Mouse (Mus musculus) CH12.LX (cell line): Measurements from ENCODE around the gene Atp5j2. TPM values are rescaled to one million over a fixed set of nuclear protein-coding genes. Genes with fewer than 3 reads are reported as not detected.

Source experiments
- DNase-seq: peaks from one replicate; pipeline ENCODE4 v3.0.0-alpha.2; 2013; ENCODE audit errors: extremely low read depth
- H3K27ac ChIP-seq: 2 replicates; pipeline ENCODE4 v1.5.1; 2012; ENCODE audit warnings: low read depth, mild to moderate bottlenecking, control low read depth, moderate library complexity; ENCODE audit not compliant: insufficient read depth
- H3K27me3 ChIP-seq: replicated peaks from 2 replicates; pipeline ENCODE3; 2012; ENCODE audit warnings: inconsistent platforms
- H3K36me3 ChIP-seq, 2 experiments: replicated peaks in 1 of 2; 2 replicates each; pipeline versions ENCODE3 to v1.6.1; 2012; ENCODE audit warnings: inconsistent platforms in 1 of 2, low read length in 1 of 2, mild to moderate bottlenecking in 1 of 2, mixed read lengths in 1 of 2, moderate library complexity in 1 of 2; ENCODE audit not compliant: control insufficient read depth in 1 of 2, insufficient read depth in 1 of 2
- H3K4me1 ChIP-seq, 2 experiments: 2 replicates each; pipeline ENCODE4 v1.6.1; 2012; ENCODE audit warnings: inconsistent platforms in 1 of 2, moderate library complexity in 1 of 2; ENCODE audit not compliant: insufficient read depth in 2 of 2, control insufficient read depth in 1 of 2
- H3K4me2 ChIP-seq: 2 replicates; pipeline ENCODE4 v1.6.1; 2012; ENCODE audit warnings: low read depth, mild to moderate bottlenecking, control low read depth; ENCODE audit not compliant: poor library complexity, insufficient read depth, severe bottlenecking
- H3K4me3 ChIP-seq, 3 experiments: fragments of 150-350 bp in 1 of 3; sonication (generic) in 1 of 3; replicated peaks in 1 of 3; 2 replicates each; pipeline versions ENCODE3 to v1.5.1; 2011 to 2012; ENCODE audit warnings: low read depth in 2 of 3, low read length in 2 of 3, mild to moderate bottlenecking in 2 of 3, moderate library complexity in 2 of 3, control low read depth in 1 of 3, improper control_type of control experiment in 1 of 3, inconsistent platforms in 1 of 3, mixed read lengths in 1 of 3; ENCODE audit not compliant: poor library complexity in 1 of 3
- H3K79me2 ChIP-seq: replicated peaks from 2 replicates; pipeline ENCODE4 v1.6.1; 2012; ENCODE audit warnings: mild to moderate bottlenecking, moderate library complexity; ENCODE audit not compliant: control insufficient read depth, poor library complexity, insufficient read depth, severe bottlenecking; ENCODE audit errors: extremely low read depth
- H3K9ac ChIP-seq: 2 replicates; pipeline ENCODE4 v1.6.1; 2012; ENCODE audit warnings: low read depth, mild to moderate bottlenecking, control low read depth, moderate library complexity; ENCODE audit not compliant: insufficient read depth
- H3K9me3 ChIP-seq: replicated peaks from 2 replicates; pipeline ENCODE3; 2012; ENCODE audit warnings: low read length, inconsistent platforms, mixed read lengths
- BHLHE40 ChIP-seq: IDR thresholded peaks from 2 replicates; pipeline ENCODE4 v1.6.1; 2011; ENCODE audit warnings: mild to moderate bottlenecking, low read depth, low read length, improper control_type of control experiment
- CHD2 ChIP-seq: IDR thresholded peaks from 2 replicates; pipeline ENCODE4 v1.6.1; 2011; ENCODE audit warnings: low read length, improper control_type of control experiment
- E2F4 ChIP-seq: IDR thresholded peaks from 2 replicates; pipeline ENCODE4 v1.6.1; 2011; ENCODE audit warnings: low read depth, low read length, improper control_type of control experiment; ENCODE audit not compliant: insufficient replicate concordance
- GABPA ChIP-seq: IDR thresholded peaks from 2 replicates; pipeline ENCODE4 v1.6.1; 2012; ENCODE audit warnings: low read depth, low read length, improper control_type of control experiment, inconsistent platforms; ENCODE audit not compliant: insufficient replicate concordance
- JUN ChIP-seq: IDR thresholded peaks from 2 replicates; pipeline ENCODE4 v1.6.1; 2011; ENCODE audit warnings: low read depth, mild to moderate bottlenecking, low read length, improper control_type of control experiment, moderate library complexity; ENCODE audit not compliant: insufficient read depth
- KAT2A ChIP-seq: IDR thresholded peaks from 2 replicates; pipeline ENCODE4 v1.6.1; 2012; ENCODE audit warnings: low read length, improper control_type of control experiment, inconsistent platforms; ENCODE audit not compliant: insufficient replicate concordance
- MAFK ChIP-seq: IDR thresholded peaks from 2 replicates; pipeline ENCODE4 v1.6.1; 2011; ENCODE audit warnings: low read length, improper control_type of control experiment; ENCODE audit not compliant: insufficient replicate concordance
- MAX ChIP-seq: IDR thresholded peaks from 2 replicates; pipeline ENCODE4 v1.6.1; 2011; ENCODE audit warnings: low read length, improper control_type of control experiment
- MXI1 ChIP-seq: IDR thresholded peaks from 2 replicates; pipeline ENCODE4 v1.6.1; 2011; ENCODE audit warnings: mild to moderate bottlenecking, low read depth, low read length, improper control_type of control experiment
- NELFE ChIP-seq: IDR thresholded peaks from 2 replicates; pipeline ENCODE4 v1.6.1; 2011; ENCODE audit warnings: low read depth, low read length, improper control_type of control experiment
- NRF1 ChIP-seq: IDR thresholded peaks from 2 replicates; pipeline ENCODE4 v1.6.1; 2014; ENCODE audit warnings: low read depth, mild to moderate bottlenecking, inconsistent platforms, low read length, improper control_type of control experiment, moderate library complexity
- RCOR1 ChIP-seq: conservative IDR thresholded peaks from 2 replicates; pipeline ENCODE4 v1.6.1; 2012; ENCODE audit warnings: low read depth, mild to moderate bottlenecking, inconsistent platforms, low read length, improper control_type of control experiment
- SMC3 ChIP-seq: IDR thresholded peaks from 2 replicates; pipeline ENCODE4 v1.6.1; 2011; ENCODE audit warnings: low read depth, low read length, improper control_type of control experiment
- TCF12 ChIP-seq: IDR thresholded peaks from 2 replicates; pipeline ENCODE4 v1.6.1; 2014; ENCODE audit warnings: low read depth, mild to moderate bottlenecking, inconsistent platforms, low read length, improper control_type of control experiment
- UBTF ChIP-seq: IDR thresholded peaks from 2 replicates; pipeline ENCODE4 v1.6.1; 2012; ENCODE audit warnings: low read depth, mild to moderate bottlenecking, inconsistent platforms, low read length, improper control_type of control experiment, moderate library complexity
- ZMIZ1 ChIP-seq: IDR thresholded peaks from 2 replicates; pipeline ENCODE4 v1.6.1; 2012; ENCODE audit warnings: low read depth, mild to moderate bottlenecking, inconsistent platforms, low read length, improper control_type of control experiment
- ZNF384 ChIP-seq: IDR thresholded peaks from 2 replicates; pipeline ENCODE4 v1.6.1; 2012; ENCODE audit warnings: low read depth, low read length, improper control_type of control experiment, inconsistent platforms
- dilution Hi-C: fragments of 300-500 bp; cut with MboI; formaldehyde crosslinking; loops from 2 replicates; pipeline ENCODE4 v1.14.3; 2020; ENCODE audit warnings: low sequenced_read_pairs; ENCODE audit not compliant: extremely low pct_unique_long_range_greater_than_20kb, extremely low pct_ligation_motif_present
- in situ Hi-C: fragments of 300-500 bp; cut with MboI; formaldehyde crosslinking; loops from 3 replicates; pipeline ENCODE4 v1.14.3; 2019; ENCODE audit warnings: low sequenced_read_pairs, low pct_ligation_motif_present, low pct_unique_long_range_greater_than_20kb, mixed read lengths
- polyA plus RNA-seq: library from polyadenylated mRNA; unstranded; fragments of >175 nt; gene quantifications from 2 replicates; pipeline ENCODE4 v1.2.1, GENCODE M21; 2012; ENCODE audit warnings: low read depth; ENCODE audit not compliant: insufficient read length
- total RNA-seq, 2 experiments: library from RNA; depleted of rRNA; stranded (reverse); fragments of 300-350 nt in 1 of 2; fragments of >200 nt in 1 of 2; gene quantifications; 2 replicates each; pipeline ENCODE4 v1.2.3; 2012 to 2014

Atp5j2 gene
- total and polyA plus RNA-seq, 3 experiments, result 202 to 440 (median 327) TPM

GRCm38 (mm10) chr5:145185244-145185643, 6.6 kb downstream of the Atp5j2 start:
- DNase-seq, result no peak
- in situ Hi-C loops, result no loop called here
- Histone ChIP-seq H3K27me3 (no peaks in the 10 kb centered on the region), H3K27ac (no peak overlapping the region), H3K79me2 (peaks cover 42% of the 10 kb centered on the region), H3K4me1 (peaks cover 9 to 17% of the 10 kb centered on the region in 2 experiments), H3K4me3 (no peak overlapping the region), H3K9ac (no peak overlapping the region), H3K9me3 (no peaks in the 10 kb centered on the region), H3K36me3 (peaks cover 63 to 86% of the 10 kb centered on the region in 2 experiments), H3K4me2 (no peak overlapping the region)
- dilution Hi-C loops, result no loop called here
- TF ChIP-seq MXI1, result no peak
- TF ChIP-seq JUN, result no peak
- no peak for TF ChIP-seq MAX
- TF ChIP-seq ZNF384, result no peak
- TF ChIP-seq MAFK, result no peak
- no peak for TF ChIP-seq BHLHE40
- no peak for TF ChIP-seq GABPA
- no peak for TF ChIP-seq RCOR1

GRCm38 (mm10) chr5:145178461-145178980, 13.3 kb downstream of the Atp5j2 start:
- Histone ChIP-seq H3K79me2 (peaks cover under 1% of the 10 kb centered on the region), H3K9ac (no peak overlapping the region), H3K36me3 (peaks cover 93 to 100% of the 10 kb centered on the region in 2 experiments), H3K4me3 (no peak overlapping the region), H3K4me2 (no peak overlapping the region), H3K4me1 (peaks cover 0 to 14% of the 10 kb centered on the region in 2 experiments; a peak in 2 of 4 replicates), H3K27ac (no peak overlapping the region), H3K27me3 (no peaks in the 10 kb centered on the region), H3K9me3 (no peaks in the 10 kb centered on the region)
- dilution Hi-C loops, result no loop called here
- in situ Hi-C loops, result no loop called here
- TF ChIP-seq MAFK, result no peak
- TF ChIP-seq NELFE, result no peak
- TF ChIP-seq GABPA, result no peak
- TF ChIP-seq ZMIZ1, result no peak
- TF ChIP-seq SMC3, result no peak
- TF ChIP-seq E2F4, result no peak
- no peak for TF ChIP-seq UBTF
- TF ChIP-seq NRF1, result no peak
- no peak for TF ChIP-seq KAT2A
- no peak for TF ChIP-seq CHD2
- no peak for TF ChIP-seq TCF12
- no peak for TF ChIP-seq BHLHE40
- no peak for DNase-seq
